Mouse (Mus musculus): Measurements from ENCODE around the gene Xylb. TPM values are rescaled to one million over a fixed set of nuclear protein-coding genes. Genes with fewer than 3 reads are reported as not detected.

The Xylb gene
- 0.87 TPM for polyA plus RNA-seq (2017; shearing (Covaris generic))

GRCm38 (mm10) chr9:119357331-119358057 lies at the start of gene Xylb:
TSS of gene Xylb (plus strand) at chr9:119357381.

GRCm38 (mm10) chr9:119322289-119323259 lies 34.6 kb upstream of the Xylb start, which contains the start of gene Oxsr1:
TSS of gene Oxsr1 (minus strand) at chr9:119322427.

GRCm38 (mm10) chr9:119339558-119340211 lies 17.5 kb upstream of the Xylb start, which contains the start of gene Acaa1a:
TSS of gene Acaa1a (plus strand) at chr9:119339676.

DNA sequence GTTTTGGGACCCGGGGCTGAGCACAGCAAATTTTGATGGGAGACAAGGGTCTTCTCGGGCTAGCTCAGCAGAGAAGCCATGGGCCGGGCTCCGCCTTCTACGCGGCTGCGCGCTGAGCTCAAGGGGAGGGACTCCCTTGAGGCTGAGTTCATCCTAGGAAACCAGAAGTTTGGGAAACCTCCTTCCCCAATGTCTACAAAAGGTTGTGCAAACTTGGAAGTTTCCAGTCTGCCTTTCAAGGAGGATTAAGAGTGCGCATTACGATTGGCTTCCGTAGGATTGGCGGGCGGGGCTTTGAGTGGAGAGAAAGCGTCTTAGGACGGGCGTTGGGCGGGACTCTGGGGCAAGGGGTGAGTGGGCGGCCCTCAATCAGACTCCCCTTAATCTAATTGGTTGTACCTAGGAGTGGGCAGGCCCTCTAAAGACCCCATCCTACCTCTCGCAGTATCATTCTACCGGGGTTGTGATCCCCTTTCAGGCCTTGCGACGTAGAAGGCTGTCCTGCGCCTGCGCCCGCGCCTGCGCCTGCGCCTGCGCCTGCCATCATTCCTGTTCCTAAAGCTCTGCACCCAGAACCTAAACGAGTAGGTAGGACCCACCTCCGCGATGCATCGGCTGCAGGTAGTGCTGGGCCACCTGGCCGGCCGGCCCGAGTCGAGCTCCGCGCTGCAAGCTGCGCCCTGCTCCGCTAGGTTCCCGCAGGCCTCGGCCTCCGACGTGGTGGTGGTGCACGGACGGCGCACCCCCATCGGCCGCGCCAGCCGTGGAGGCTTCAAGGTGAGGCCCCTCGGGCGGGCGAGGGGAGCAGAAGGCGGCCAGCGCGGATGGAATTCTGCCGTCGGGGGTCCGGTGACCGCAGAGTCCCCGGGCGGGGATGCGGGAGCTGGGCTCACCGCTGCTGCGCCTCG lies 16.0 kb upstream of the Xylb start, which contains the start of gene Myd88:
Myd88 (minus strand) TSS at position 503 of the 908 bp plus-strand sequence.

GRCm38 (mm10) chr9:119365284-119365683 lies 8.1 kb downstream of the Xylb start, which contains the start of gene Slc22a14:
TSS of gene Slc22a14 (minus strand) at chr9:119365553.

DNA sequence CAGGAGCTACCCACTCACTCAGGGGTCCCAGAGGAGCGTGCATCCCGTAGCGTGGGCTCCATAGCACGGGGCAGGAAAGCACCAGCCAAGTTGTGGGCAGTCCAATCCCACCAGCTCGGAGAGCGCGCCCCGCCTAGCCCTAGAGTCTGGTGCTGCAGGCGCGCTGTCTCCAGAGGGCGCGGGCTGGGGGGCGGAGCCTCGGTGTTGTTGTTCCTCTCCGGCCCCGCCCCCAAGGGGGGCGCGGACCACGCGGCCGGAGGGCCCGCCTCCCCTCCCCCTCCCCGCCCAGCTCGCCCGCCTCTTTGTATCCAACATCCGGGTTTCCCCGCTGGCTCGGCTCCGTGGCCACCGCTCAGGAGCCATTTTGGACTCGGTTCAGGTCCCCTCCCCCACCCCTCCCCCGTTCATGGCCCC lies 44.6 kb downstream of the Xylb start, which contains the start of gene Acvr2b:
Acvr2b (plus strand) TSS at position 318 of the 414 bp plus-strand sequence.

Other genes starting within 250 kb of the Xylb start
- 0.20 TPM for gene Acaa1b, start 200.3 kb upstream of the Xylb start, polyA plus RNA-seq (2017; shearing (Covaris generic))
- not detected for gene Gm47289, start 198.2 kb upstream of the Xylb start, polyA plus RNA-seq (2017; shearing (Covaris generic))
- not detected for gene Slc22a13, start 148.3 kb upstream of the Xylb start, polyA plus RNA-seq (2017; shearing (Covaris generic))
- 8.2 TPM for gene Oxsr1, start 35.0 kb upstream of the Xylb start, polyA plus RNA-seq (2017; shearing (Covaris generic))
- gene Acaa1a, start 17.7 kb upstream of the Xylb start, polyA plus RNA-seq (2017; shearing (Covaris generic)): 64.4 TPM
- 106 TPM for gene Myd88, start 16.0 kb upstream of the Xylb start, polyA plus RNA-seq (2017; shearing (Covaris generic))
- gene Slc22a14, start 8.2 kb downstream of the Xylb start, polyA plus RNA-seq (2017; shearing (Covaris generic)): not detected
- gene Acvr2b, start 44.7 kb downstream of the Xylb start, polyA plus RNA-seq (2017; shearing (Covaris generic)): not detected
- gene Exog, start 87.6 kb downstream of the Xylb start, polyA plus RNA-seq (2017; shearing (Covaris generic)): 19.6 TPM
- 0.05 TPM for gene Scn5a, start 221.6 kb downstream of the Xylb start, polyA plus RNA-seq (2017; shearing (Covaris generic))